Mouse (Mus musculus) liver, embryonic 14.5 days (tissue): ENCODE results near the gene Mef2c. TPM values are rescaled to one million over a fixed set of nuclear protein-coding genes. Genes with fewer than 3 reads are reported as not detected.

Experiments
- ATAC-seq: fragments of 200-750 bp; cut with Nextera tagmentation; 2 replicates; pipeline ENCODE4 v1.8.0; 2017; ENCODE audit warnings: moderate number of reproducible peaks, mild to moderate bottlenecking, moderate library complexity; ENCODE audit not compliant: insufficient read depth
- DNase-seq, 3 experiments: peaks; one replicate each; pipeline ENCODE4 v3.0.0-alpha.2; 2012 to 2013; ENCODE audit warnings: low read depth in 3 of 3, low spot score in 3 of 3
- H3K27ac ChIP-seq: fragments of 300-500 bp; sonication (generic); 2 replicates; pipeline ENCODE4 v1.5.1; 2014; ENCODE audit warnings: moderate library complexity, mild to moderate bottlenecking, control low read depth, inconsistent platforms
- H3K27me3 ChIP-seq: fragments of 300-500 bp; sonication (generic); 2 replicates; pipeline ENCODE4 v1.6.1; 2014; ENCODE audit warnings: mild to moderate bottlenecking, low read length, moderate library complexity; ENCODE audit not compliant: control insufficient read depth, insufficient read depth
- H3K36me3 ChIP-seq: fragments of 300-500 bp; sonication (generic); replicated peaks from 2 replicates; pipeline ENCODE4 v1.6.1; 2014; ENCODE audit warnings: low read depth; ENCODE audit not compliant: control insufficient read depth, insufficient read depth
- H3K4me1 ChIP-seq, 2 experiments: fragments of 200-500 bp in 1 of 2; fragments of 300-500 bp in 1 of 2; sonication (generic) in 1 of 2; replicated peaks; 2 replicates each; pipeline ENCODE4 v1.6.1; 2012 to 2014; ENCODE audit warnings: antibody characterized with exemption in 1 of 2, inconsistent platforms in 1 of 2, low read length in 1 of 2; ENCODE audit not compliant: control insufficient read depth in 2 of 2, insufficient read depth in 2 of 2
- H3K4me2 ChIP-seq: fragments of 300-500 bp; sonication (generic); 2 replicates; pipeline ENCODE4 v1.6.1; 2014; ENCODE audit warnings: low read depth, mild to moderate bottlenecking, control low read depth, moderate library complexity
- H3K4me3 ChIP-seq, 2 experiments: fragments of 200-500 bp in 1 of 2; fragments of 300-500 bp in 1 of 2; sonication (generic) in 1 of 2; 2 replicates each; pipeline ENCODE4 v1.5.1; 2012 to 2014; ENCODE audit warnings: low read depth in 2 of 2, low read length in 2 of 2, mild to moderate bottlenecking in 2 of 2, control low read depth in 1 of 2, inconsistent platforms in 1 of 2, moderate library complexity in 1 of 2; ENCODE audit not compliant: insufficient read depth in 1 of 2
- H3K9ac ChIP-seq: fragments of 300-500 bp; sonication (generic); replicated peaks from 2 replicates; pipeline ENCODE4 v1.6.1; 2014; ENCODE audit warnings: mild to moderate bottlenecking, control low read depth, moderate library complexity
- H3K9me3 ChIP-seq: fragments of 300-500 bp; sonication (generic); 2 replicates; pipeline ENCODE4 v1.6.1; 2016; ENCODE audit warnings: low read length, mixed read lengths; ENCODE audit not compliant: control insufficient read depth
- CTCF ChIP-seq: IDR thresholded peaks from 2 replicates; pipeline ENCODE4 v1.5.1; 2016; ENCODE audit warnings: antibody characterized with exemption, low read depth, control low read depth
- EP300 ChIP-seq: IDR thresholded peaks from 2 replicates; pipeline ENCODE4 v1.6.1; 2016; ENCODE audit warnings: antibody characterized with exemption, low read depth
- WGBS: fragments of 180-500 bp; shearing (Covaris S2); extraction: QIAGEN DNeasy Blood & Tissue Kit; methylation state at CpG from one replicate; pipeline ENCODE4 v1.1.7; 2014; ENCODE audit not compliant: insufficient replicate concordance; 5-methylcytosine and 5-hydroxymethylcytosine counted together
- polyA plus RNA-seq, 2 experiments: library from polyadenylated mRNA; depleted of rRNA in 1 of 2; stranded (reverse) in 1 of 2; unstranded in 1 of 2; fragments of >200 nt; fragmentation: Nextera tagmentation in 1 of 2; extraction: Ambion mirVana in 1 of 2; gene quantifications; 2 replicates each; pipeline versions ENCODE4 v1.2.1 to v1.2.3; 2012 to 2014

Mef2c gene
- polyA plus RNA-seq, 2 experiments: 3.2 to 8.7 TPM

- WGBS: 85% methylated on average over 4 of the region's 4 CpGs
- TF ChIP-seq CTCF (no peak), EP300 (no peak)
- H3K27me3 ChIP-seq: no peaks in the 10 kb centered on the region
These were observed 80.0 kb downstream of the Mef2c start for GRCm38 (mm10) chr13:83583881-83584280.

GRCm38 (mm10) chr13:83585359-83585758 lies 81.5 kb downstream of the Mef2c start:
- WGBS: 53% methylated on average over 5 of the region's 5 CpGs
- Histone ChIP-seq H3K9me3 (no peaks in the 10 kb centered on the region), H3K27ac (no peak overlapping the region), H3K4me3 (no peak overlapping the region), H3K36me3 (no peaks in the 10 kb centered on the region), H3K4me1 (no peaks in the 10 kb centered on the region), H3K9ac (no peak overlapping the region), H3K4me2 (no peak overlapping the region), H3K27me3 (no peaks in the 10 kb centered on the region)
- DNase-seq: no peak
- TF ChIP-seq EP300 (no peak), CTCF (no peak)
- no peak for ATAC-seq

More at GRCm38 (mm10) chr13:83583881-83584280, 80.0 kb downstream of the Mef2c start:
- Histone ChIP-seq H3K4me3 (no peak overlapping the region), H3K4me2 (no peak overlapping the region), H3K4me1 (no peaks in the 10 kb centered on the region), H3K9me3 (no peaks in the 10 kb centered on the region), H3K36me3 (no peaks in the 10 kb centered on the region), H3K9ac (no peak overlapping the region), H3K27ac (no peak overlapping the region)
- DNase-seq: no peak
- ATAC-seq: no peak

GRCm38 (mm10) chr13:83588186-83588585 lies 84.4 kb downstream of the Mef2c start:
- H3K9ac ChIP-seq: no peak overlapping the region
- ATAC-seq (no peak), DNase-seq (no peak)
- no peaks in the 10 kb centered on the region for H3K27me3 ChIP-seq
- H3K4me3 ChIP-seq: no peak overlapping the region
- WGBS: 39% methylated on average over 2 of the region's 2 CpGs
- H3K27ac ChIP-seq: no peak overlapping the region
- H3K4me1 ChIP-seq: peaks cover 0 to 4% of the 10 kb centered on the region in 2 experiments; a peak in 1 of 4 replicates
- H3K36me3 ChIP-seq: no peaks in the 10 kb centered on the region
- H3K4me2 ChIP-seq: no peak overlapping the region
- H3K9me3 ChIP-seq: no peaks in the 10 kb centered on the region
- TF ChIP-seq EP300 (no peak), CTCF (no peak)

GRCm38 (mm10) chr13:83590886-83591285 lies 87.1 kb downstream of the Mef2c start:
- Histone ChIP-seq H3K4me2 (no peak overlapping the region), H3K36me3 (no peaks in the 10 kb centered on the region), H3K9me3 (no peaks in the 10 kb centered on the region), H3K27ac (no peak overlapping the region), H3K9ac (no peak overlapping the region), H3K4me3 (no peak overlapping the region), H3K27me3 (no peaks in the 10 kb centered on the region), H3K4me1 (peaks cover 0 to 4% of the 10 kb centered on the region in 2 experiments; a peak in 1 of 4 replicates)
- no peak for TF ChIP-seq CTCF
- TF ChIP-seq EP300: no peak
- WGBS: 48% methylated on average over 5 of the region's 5 CpGs
- ATAC-seq (no peak), DNase-seq (no peak)

GRCm38 (mm10) chr13:83595429-83595828 lies 91.6 kb downstream of the Mef2c start:
- WGBS: 64% methylated on average over 1 of the region's 1 CpGs

More at GRCm38 (mm10) chr13:83595429-83595828, 91.6 kb downstream of the Mef2c start:
- H3K9me3 ChIP-seq: no peaks in the 10 kb centered on the region
- DNase-seq (no peak), ATAC-seq (no peak)
- no peak overlapping the region for H3K4me2 ChIP-seq
- peaks cover 0 to 4% of the 10 kb centered on the region in 2 experiments; a peak in 1 of 4 replicates for H3K4me1 ChIP-seq
- no peaks in the 10 kb centered on the region for H3K27me3 ChIP-seq
- no peak overlapping the region for H3K27ac ChIP-seq
- TF ChIP-seq EP300 (no peak), CTCF (no peak)
- H3K9ac ChIP-seq: no peak overlapping the region
- H3K36me3 ChIP-seq: no peaks in the 10 kb centered on the region
- H3K4me3 ChIP-seq: no peak overlapping the region
